Mouse (Mus musculus) forebrain, embryonic 16.5 days (tissue): ENCODE results near the gene Fmnl2. TPM values are rescaled to one million over a fixed set of nuclear protein-coding genes. Genes with fewer than 3 reads are reported as not detected.

Experiments
- ATAC-seq: fragments of 200-750 bp; cut with Nextera tagmentation; 2 replicates; pipeline ENCODE4 v1.8.0; 2017; ENCODE audit warnings: mild to moderate bottlenecking, moderate library complexity
- H3K27ac ChIP-seq: fragments of 300-500 bp; sonication (generic); 2 replicates; pipeline ENCODE4 v1.5.1; 2014; ENCODE audit warnings: low read length, control low read depth
- H3K27me3 ChIP-seq: fragments of 300-500 bp; sonication (generic); replicated peaks from 2 replicates; pipeline ENCODE4 v1.6.1; 2014; ENCODE audit warnings: low read length; ENCODE audit not compliant: control insufficient read depth, insufficient read depth
- H3K36me3 ChIP-seq: fragments of 300-500 bp; sonication (generic); 2 replicates; pipeline ENCODE4 v1.6.1; 2014; ENCODE audit not compliant: control insufficient read depth, insufficient read depth
- H3K4me1 ChIP-seq: fragments of 300-500 bp; sonication (generic); replicated peaks from 2 replicates; pipeline ENCODE4 v1.6.1; 2014; ENCODE audit warnings: low read length; ENCODE audit not compliant: control insufficient read depth, insufficient read depth
- H3K4me2 ChIP-seq: fragments of 300-500 bp; sonication (generic); 2 replicates; pipeline ENCODE4 v1.6.1; 2014; ENCODE audit warnings: mild to moderate bottlenecking, low read length, control low read depth
- H3K4me3 ChIP-seq: fragments of 300-500 bp; sonication (generic); replicated peaks from 2 replicates; pipeline ENCODE4 v1.5.1; 2014; ENCODE audit warnings: mild to moderate bottlenecking, low read length, control low read depth
- H3K9ac ChIP-seq: fragments of 300-500 bp; sonication (generic); replicated peaks from 2 replicates; pipeline ENCODE4 v1.6.1; 2014; ENCODE audit warnings: low read depth, low read length, control low read depth
- H3K9me3 ChIP-seq: fragments of 300-500 bp; sonication (generic); 2 replicates; pipeline ENCODE4 v1.6.1; 2016; ENCODE audit warnings: low read length; ENCODE audit not compliant: control insufficient read depth
- WGBS: fragments of 180-500 bp; shearing (Covaris S2); extraction: QIAGEN DNeasy Blood & Tissue Kit; methylation state at CpG from one replicate; pipeline ENCODE4 v1.1.7; 2014; 5-methylcytosine and 5-hydroxymethylcytosine counted together
- polyA plus RNA-seq: library from polyadenylated mRNA; unstranded; fragments of >200 nt; fragmentation: Nextera tagmentation; extraction: Ambion mirVana; gene quantifications from 2 replicates; pipeline ENCODE4 v1.2.1, GENCODE M21; 2015

Fmnl2 gene
- polyA plus RNA-seq, 1 experiment from 2014 or later, result 15.5 TPM

DNA sequence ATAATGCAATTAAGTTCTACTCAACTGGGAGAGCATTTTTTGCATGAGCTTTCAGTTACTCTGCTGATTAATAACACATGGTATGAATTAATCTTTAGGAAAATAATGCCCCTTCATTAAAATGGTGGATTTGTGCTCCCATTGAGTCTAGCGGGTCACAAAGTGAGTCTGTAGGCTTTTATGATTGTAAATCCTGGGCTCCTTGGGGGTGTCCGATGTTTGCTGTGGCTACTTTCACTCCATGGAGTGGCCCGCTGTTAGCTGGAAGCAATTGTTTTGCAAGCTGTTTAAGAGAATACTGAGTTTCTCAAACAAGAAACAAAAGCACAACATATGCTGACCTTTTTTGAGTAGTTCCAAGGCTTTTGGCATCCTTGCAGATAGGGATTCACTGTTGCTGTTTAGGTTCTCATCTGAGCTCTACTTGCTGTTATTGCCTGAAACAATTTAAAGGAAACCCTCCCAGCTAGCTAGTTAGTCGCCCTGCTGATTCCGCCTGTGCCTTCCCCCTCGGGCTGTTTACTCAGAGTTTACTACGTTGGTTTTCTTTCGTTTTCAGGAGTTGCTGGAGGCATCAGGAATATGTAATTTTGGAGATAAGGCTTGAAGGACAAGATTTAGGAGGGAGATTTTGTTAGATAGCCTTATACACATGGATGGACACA, 2.6 kb downstream of the Fmnl2 start:
- ATAC-seq, result no peak
- Histone ChIP-seq H3K4me3 (peak overlapping the region; percentile 100), H3K9me3 (no peaks in the 10 kb centered on the region), H3K4me1 (peaks cover 42% of the 10 kb centered on the region), H3K36me3 (no peaks in the 10 kb centered on the region), H3K4me2 (peak overlapping the region; percentile 77), H3K9ac (peak overlapping the region; percentile 39; the same call in 1 of the 2 replicates), H3K27me3 (no peaks in the 10 kb centered on the region; the same call in 1 of the 2 replicates), H3K27ac (no peak overlapping the region)
- 9% methylated on average over 8 of the region's 8 CpGs for WGBS

- H3K4me3 ChIP-seq, result no peak overlapping the region
- WGBS, result 83% methylated on average over 9 of the region's 9 CpGs
- no peaks in the 10 kb centered on the region for H3K36me3 ChIP-seq
- peaks cover 42% of the 10 kb centered on the region for H3K4me1 ChIP-seq
- no peak for ATAC-seq
- no peaks in the 10 kb centered on the region for H3K27me3 ChIP-seq
- H3K9me3 ChIP-seq, result no peaks in the 10 kb centered on the region
- H3K4me2 ChIP-seq, result no peak overlapping the region
- H3K9ac ChIP-seq, result no peak overlapping the region
- H3K27ac ChIP-seq, result no peak overlapping the region
Measured at GRCm38 (mm10) chr2:52862046-52862759, 4.5 kb downstream of the Fmnl2 start.

GRCm38 (mm10) chr2:52862760-52863124, 5.1 kb downstream of the Fmnl2 start:
- Histone ChIP-seq H3K27ac (no peak overlapping the region), H3K4me1 (peaks cover 40% of the 10 kb centered on the region), H3K36me3 (no peaks in the 10 kb centered on the region), H3K27me3 (no peaks in the 10 kb centered on the region), H3K4me3 (no peak overlapping the region), H3K9ac (no peak overlapping the region), H3K9me3 (no peaks in the 10 kb centered on the region), H3K4me2 (no peak overlapping the region)
- no peak for ATAC-seq
- 78% methylated on average over 4 of the region's 4 CpGs for WGBS

DNA sequence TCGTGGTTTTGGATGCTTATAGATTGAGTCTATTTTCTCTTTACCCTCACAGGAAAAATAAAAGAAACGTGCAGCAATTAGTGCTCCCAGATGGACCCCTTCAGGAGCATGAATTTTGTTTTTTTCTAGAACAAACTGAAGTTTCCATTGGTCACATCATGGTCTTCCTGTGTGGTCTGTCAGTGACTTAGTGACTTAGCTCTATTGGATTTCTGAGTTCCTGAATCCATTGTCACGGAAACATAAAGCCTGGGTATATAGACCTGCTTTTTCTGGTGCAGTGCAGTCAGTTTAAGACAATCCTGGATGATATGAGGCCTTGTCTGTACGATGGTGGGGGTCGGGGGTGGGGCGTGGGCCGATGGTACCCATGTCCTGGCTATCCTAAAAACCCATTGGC, 7.0 kb downstream of the Fmnl2 start:
- whole genome bisulfite sequencing, result 92% methylated on average over 7 of the region's 7 CpGs
- Histone ChIP-seq H3K27me3 (no peaks in the 10 kb centered on the region), H3K4me1 (peaks cover 40% of the 10 kb centered on the region), H3K9ac (no peak overlapping the region), H3K4me2 (no peak overlapping the region), H3K27ac (no peak overlapping the region), H3K4me3 (no peak overlapping the region), H3K9me3 (no peaks in the 10 kb centered on the region), H3K36me3 (no peaks in the 10 kb centered on the region)
- no peak for ATAC-seq

DNA sequence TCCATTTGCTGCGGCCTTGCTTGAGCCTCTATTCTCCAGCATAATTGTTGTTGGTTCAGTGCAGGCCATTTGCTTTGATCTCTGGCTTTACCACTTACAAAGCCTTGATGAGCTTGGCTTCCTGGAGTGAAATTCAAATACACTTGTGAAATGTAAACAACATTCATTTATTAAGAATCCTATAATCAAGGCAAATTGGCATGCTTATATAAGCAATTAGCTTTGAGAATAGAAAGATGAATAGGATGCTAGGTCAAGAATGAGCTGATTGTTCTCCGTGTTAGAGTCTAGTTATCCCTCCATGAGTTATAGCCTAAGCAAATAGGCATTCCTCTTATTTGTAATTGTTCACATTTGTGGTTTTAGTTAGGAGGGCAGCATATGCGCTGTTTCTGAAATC, 8.5 kb downstream of the Fmnl2 start:
- H3K4me3 ChIP-seq, result no peak overlapping the region
- H3K9me3 ChIP-seq, result no peaks in the 10 kb centered on the region
- no peaks in the 10 kb centered on the region for H3K27me3 ChIP-seq
- H3K36me3 ChIP-seq, result no peaks in the 10 kb centered on the region
- H3K4me1 ChIP-seq, result peaks cover 29% of the 10 kb centered on the region
- H3K9ac ChIP-seq, result no peak overlapping the region
- 45% methylated on average over 3 of the region's 3 CpGs for WGBS
- no peak for ATAC-seq
- H3K27ac ChIP-seq, result no peak overlapping the region
- H3K4me2 ChIP-seq, result no peak overlapping the region

GRCm38 (mm10) chr2:52867781-52868180, 10.1 kb downstream of the Fmnl2 start:
- Histone ChIP-seq H3K4me1 (peaks cover 20% of the 10 kb centered on the region), H3K4me2 (no peak overlapping the region), H3K36me3 (no peaks in the 10 kb centered on the region), H3K27ac (no peak overlapping the region), H3K27me3 (no peaks in the 10 kb centered on the region), H3K9ac (no peak overlapping the region), H3K4me3 (no peak overlapping the region), H3K9me3 (no peaks in the 10 kb centered on the region)
- WGBS, result 92% methylated on average over 9 of the region's 9 CpGs
- no peak for ATAC-seq

DNA sequence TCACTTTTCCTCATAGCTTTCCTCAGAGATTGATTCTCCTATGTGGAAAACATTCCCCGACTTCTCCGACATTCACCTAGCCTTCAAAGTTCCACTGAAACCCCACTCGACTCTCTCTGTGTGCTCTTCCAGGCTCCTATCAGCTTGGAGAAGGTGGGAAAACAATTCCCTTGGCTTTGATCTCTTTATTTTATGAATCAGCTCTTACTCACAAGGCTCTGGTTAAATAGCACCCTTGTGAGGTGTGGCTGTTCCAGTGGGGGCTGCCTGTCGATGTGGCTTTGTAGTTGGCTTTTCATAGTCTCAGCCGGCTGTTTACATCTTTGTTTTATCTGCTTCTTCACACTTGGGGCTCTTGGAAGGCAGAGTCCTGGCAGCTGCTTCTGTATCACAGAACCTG, 10.5 kb downstream of the Fmnl2 start:
- Histone ChIP-seq H3K9ac (no peak overlapping the region), H3K4me2 (no peak overlapping the region), H3K4me3 (no peak overlapping the region), H3K27ac (no peak overlapping the region), H3K9me3 (no peaks in the 10 kb centered on the region), H3K36me3 (no peaks in the 10 kb centered on the region), H3K27me3 (no peaks in the 10 kb centered on the region), H3K4me1 (peaks cover 20% of the 10 kb centered on the region)
- ATAC-seq, result no peak
- WGBS, result 78% methylated on average over 5 of the region's 5 CpGs

DNA sequence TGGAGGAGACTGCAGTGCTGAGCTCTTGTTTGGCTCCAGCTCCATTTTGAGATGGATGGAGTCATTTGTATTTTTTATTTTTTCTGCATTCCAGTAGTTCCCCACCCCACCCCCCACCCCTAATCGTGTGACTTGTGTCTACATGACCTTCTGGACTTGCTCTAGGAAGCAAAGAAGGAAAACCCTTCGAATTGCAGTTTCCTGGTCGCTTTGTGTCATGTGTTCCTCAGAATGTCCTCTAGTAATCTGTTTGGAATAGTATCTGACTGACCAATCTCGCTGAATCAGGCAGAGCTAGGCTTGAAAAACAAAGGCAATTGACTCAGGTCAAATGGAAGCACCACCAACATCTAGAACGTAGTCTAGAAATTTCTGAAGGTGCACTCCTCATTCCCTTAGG, 15.0 kb downstream of the Fmnl2 start:
- no peak for ATAC-seq
- H3K9ac ChIP-seq, result no peak overlapping the region
- no peaks in the 10 kb centered on the region for H3K9me3 ChIP-seq
- H3K27me3 ChIP-seq, result no peaks in the 10 kb centered on the region
- WGBS, result 86% methylated on average over 5 of the region's 5 CpGs
- H3K36me3 ChIP-seq, result no peaks in the 10 kb centered on the region
- H3K4me1 ChIP-seq, result peaks cover 40% of the 10 kb centered on the region
- H3K4me3 ChIP-seq, result no peak overlapping the region
- H3K27ac ChIP-seq, result peak overlapping the region; percentile 4; the same call in 1 of the 2 replicates
- H3K4me2 ChIP-seq, result no peak overlapping the region

DNA sequence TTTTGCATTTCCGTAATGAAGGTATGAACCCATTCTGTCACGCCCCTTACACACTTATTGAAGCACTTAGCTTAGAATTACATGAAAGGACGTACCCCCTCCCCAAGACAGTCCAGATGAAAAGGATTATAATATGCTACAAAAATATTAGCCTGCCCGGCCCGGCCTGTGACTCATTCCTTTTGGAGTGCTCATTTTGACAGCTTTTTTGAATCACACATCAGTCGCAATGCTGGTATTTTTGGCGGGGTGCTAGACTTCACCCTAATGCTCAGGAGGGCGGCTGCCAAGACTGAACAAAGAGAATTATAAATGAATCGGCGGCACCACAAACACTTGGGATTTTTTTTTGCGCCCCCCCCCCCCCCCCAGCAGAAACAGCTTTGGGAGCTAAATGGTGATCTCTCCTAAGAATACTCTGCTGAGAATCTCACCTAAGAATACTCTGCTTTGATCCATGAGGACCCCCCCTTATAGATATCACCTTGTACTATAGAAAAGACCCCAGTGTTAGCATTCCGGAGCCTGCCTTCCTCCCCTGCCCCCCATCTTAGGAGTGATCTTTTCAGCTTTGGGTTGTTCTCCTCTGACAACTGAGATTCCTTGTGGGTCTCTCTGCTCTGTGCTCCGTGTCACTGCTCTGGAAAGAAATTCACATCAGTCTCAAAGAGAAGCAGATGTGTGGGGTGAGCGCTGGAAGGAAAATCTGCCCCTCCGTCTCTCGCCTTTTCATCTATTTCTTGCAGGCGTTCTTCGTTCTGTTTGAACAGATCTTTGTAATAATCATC, 15.8 kb downstream of the Fmnl2 start:
- Histone ChIP-seq H3K4me2 (peak overlapping the region; percentile 36), H3K27me3 (no peaks in the 10 kb centered on the region), H3K9ac (peak overlapping the region; percentile 28; the same call in 1 of the 2 replicates), H3K4me1 (peaks cover 37% of the 10 kb centered on the region), H3K9me3 (no peaks in the 10 kb centered on the region), H3K27ac (peak overlapping the region; percentile 79), H3K36me3 (no peaks in the 10 kb centered on the region), H3K4me3 (no peak overlapping the region)
- peak; percentile 83 for ATAC-seq
- 29% methylated on average over 18 of the region's 18 CpGs for WGBS
